In genomic region chr5:105244741-105245140, GRCm38 (mm10) we compare ENCODE assay signal across 14 mouse cellular contexts. TPM values are rescaled to one million over a fixed set of nuclear protein-coding genes. Genes with fewer than 3 reads are reported as not detected.
DNase-seq lines count a peak whose midpoint lies in the region; ATAC-seq lines count a peak whose summit lies in the region.
"Had no signal": no experiment of that assay in that cellular context is flagged by ENCODE, and none has a peak within 500 bp of the region (broad histone marks: within the 10 kb centered on the region; RNA-seq: fewer than 3 reads in every experiment).

No protein-coding gene starts in this region.

- peak; percentile 98 for ATAC-seq in common myeloid progenitor, adult 5-6 weeks (replicated peaks; ENCODE audit: low read depth, poor library complexity, severe bottlenecking)
- ATAC-seq in hematopoietic stem cell, adult 5-6 weeks (replicated peaks in 1 of 2; ENCODE audit: insufficient read depth in 1 of 2, low FRiP score in 2 of 2, low TSS enrichment in 1 of 2, low read depth in 1 of 2, poor library complexity in 2 of 2, severe bottlenecking in 2 of 2) = peak; percentile 87 to 93
- peak; percentile 77 for ATAC-seq in inflammation-experienced regulatory T-cells, adult 6 months
- peak; percentile 86 for ATAC-seq in megakaryocyte progenitor cell, adult 5-6 weeks (replicated peaks; ENCODE audit: poor library complexity)
- ATAC-seq in neutrophil, adult 5-6 weeks (ENCODE audit: extremely low read depth, insufficient number of reproducible peaks, low FRiP score, poor library complexity, severe bottlenecking) = peak; percentile 39; the same call in 1 of the 2 replicates

- peak; percentile 23 for DNase-seq in CD4-positive helper T cell, adult 2 months (ENCODE audit: low read depth, low spot score)
- DNase-seq in T-cell, adult 2 months (ENCODE audit: low spot score) = peak; percentile 0

RNA-seq across cellular contexts. Expression of gene Gbp10, which starts 5.4 kb away (rescaled TPM):
- total RNA-seq in common myeloid progenitor, adult 5-6 weeks (2017) = not detected in 2 replicates
- 0.69 and 0.88 TPM in 2 replicates for total RNA-seq in hematopoietic stem cell, adult 5-6 weeks (2017)
- 10 to 100 TPM; 30.2 to 52.7 (median 50.1) TPM for polyA plus RNA-seq in inflammation-experienced regulatory T-cells, adult 6 months (2017; shearing (Covaris generic))
- not detected in 2 replicates for total RNA-seq in megakaryocyte progenitor cell, adult 5-6 weeks (2015)
- total RNA-seq in megakaryocyte progenitor cell, adult 5-6 weeks (2017) = 0.75 TPM in 1 of 2 replicates, not detected in the other
- 1.9 and 2.6 TPM in 2 replicates for total RNA-seq in neutrophil, adult 5-6 weeks (2017)
- polyA plus RNA-seq: embryonic facial prominence, embryonic 13.5 days; erythroblast, embryonic 14.5 days; forebrain, embryonic 10.5 days; forebrain, embryonic 12.5 days; G1E had no signal

RNA-seq across cellular contexts. Expression of gene Gm43302, which starts 48.8 kb away (rescaled TPM):
- total RNA-seq in common myeloid progenitor, adult 5-6 weeks (2017) = not detected in 2 replicates
- total RNA-seq in hematopoietic stem cell, adult 5-6 weeks (2017) = 0.88 TPM in 1 of 2 replicates, not detected in the other
- 1 to 10 TPM; 1.2 to 8.5 (median 2.4) TPM for polyA plus RNA-seq in inflammation-experienced regulatory T-cells, adult 6 months (2017; shearing (Covaris generic))
- 0.32 TPM in 1 of 2 replicates, not detected in the other for total RNA-seq in megakaryocyte progenitor cell, adult 5-6 weeks (2015)
- total RNA-seq in megakaryocyte progenitor cell, adult 5-6 weeks (2017) = 0.20 TPM in 1 of 2 replicates, not detected in the other
- 3.1 TPM in 1 of 2 replicates, not detected in the other for total RNA-seq in neutrophil, adult 5-6 weeks (2017)
- total RNA-seq: adrenal gland, postnatal 36 days had no signal
- polyA plus RNA-seq: embryonic facial prominence, embryonic 11.5 days; embryonic facial prominence, embryonic 13.5 days; erythroblast, embryonic 14.5 days; forebrain, embryonic 10.5 days; forebrain, embryonic 12.5 days; G1E had no signal

RNA-seq across cellular contexts. Expression of gene Gbp6, which starts 48.8 kb away (rescaled TPM):
- total RNA-seq in common myeloid progenitor, adult 5-6 weeks (2017) = 0.78 and 1.2 TPM in 2 replicates
- 14.3 and 18.6 TPM in 2 replicates for total RNA-seq in hematopoietic stem cell, adult 5-6 weeks (2017)
- polyA plus RNA-seq in inflammation-experienced regulatory T-cells, adult 6 months (2017; shearing (Covaris generic)) = 100 to 1,000 TPM; 143 to 156 (median 147) TPM
- total RNA-seq in megakaryocyte progenitor cell, adult 5-6 weeks (2015) = 0.07 and 0.15 TPM in 2 replicates
- 0.64 and 0.75 TPM in 2 replicates for total RNA-seq in megakaryocyte progenitor cell, adult 5-6 weeks (2017)
- total RNA-seq in neutrophil, adult 5-6 weeks (2017) = 4.2 and 8.0 TPM in 2 replicates
- polyA plus RNA-seq: erythroblast, embryonic 14.5 days; G1E had no signal

Comparison
In these comparisons a context has a peak if more than half of its experiments do, and no peak if none do; other contexts are left out.
1. Peak in every context shown above with its lines: DNase-seq and ATAC-seq.
2. ATAC-seq: peak in every context shown above with its lines; median percentile 98 in common myeloid progenitor, adult 5-6 weeks; 90 in hematopoietic stem cell, adult 5-6 weeks; 86 in megakaryocyte progenitor cell, adult 5-6 weeks; 77 in inflammation-experienced regulatory T-cells, adult 6 months; 39 in neutrophil, adult 5-6 weeks.